Mouse (Mus musculus) stomach, postnatal 0 days (tissue): ENCODE data around the gene Ndufb6. TPM values are rescaled to one million over a fixed set of nuclear protein-coding genes. Genes with fewer than 3 reads are reported as not detected.
"Not testable (repeated sequence)": the region's sequence is repeated elsewhere in the genome, so short reads cannot be mapped to it uniquely, and the experiment has no call there.

Source experiments
- ATAC-seq: fragments of 200-750 bp; cut with Nextera tagmentation; 2 replicates; pipeline ENCODE4 v1.8.0; 2017; ENCODE audit not compliant: low FRiP score, low TSS enrichment
- DNase-seq: peaks from one replicate; pipeline ENCODE4 v3.0.0-alpha.2; 2016; ENCODE audit warnings: low spot score
- H3K27ac ChIP-seq: fragments of 300-500 bp; sonication (generic); replicated peaks from 2 replicates; pipeline ENCODE4 v1.5.1; 2014; ENCODE audit warnings: mild to moderate bottlenecking, control low read depth
- H3K27me3 ChIP-seq: fragments of 300-500 bp; sonication (generic); 2 replicates; pipeline ENCODE4 v1.6.1; 2014; ENCODE audit warnings: low read length; ENCODE audit not compliant: control insufficient read depth, insufficient read depth
- H3K36me3 ChIP-seq: fragments of 300-500 bp; sonication (generic); 2 replicates; pipeline ENCODE4 v1.6.1; 2014; ENCODE audit warnings: low read length, mixed read lengths; ENCODE audit not compliant: control insufficient read depth, insufficient read depth
- H3K4me1 ChIP-seq: fragments of 300-500 bp; sonication (generic); replicated peaks from 2 replicates; pipeline ENCODE4 v1.6.1; 2014; ENCODE audit warnings: antibody characterized with exemption; ENCODE audit not compliant: control insufficient read depth, insufficient read depth
- H3K4me2 ChIP-seq: fragments of 300-500 bp; sonication (generic); replicated peaks from 2 replicates; pipeline ENCODE4 v1.6.1; 2014; ENCODE audit warnings: low read depth, mild to moderate bottlenecking, control low read depth, moderate library complexity
- H3K4me3 ChIP-seq: fragments of 300-500 bp; sonication (generic); 2 replicates; pipeline ENCODE4 v1.5.1; 2014; ENCODE audit warnings: low read depth, low read length, control low read depth
- H3K9ac ChIP-seq: fragments of 300-500 bp; sonication (generic); 2 replicates; pipeline ENCODE4 v1.6.1; 2014; ENCODE audit warnings: mild to moderate bottlenecking, low read length, control low read depth, mixed read lengths
- H3K9me3 ChIP-seq: fragments of 300-500 bp; sonication (generic); 2 replicates; pipeline ENCODE4 v1.6.1; 2016; ENCODE audit warnings: low read length; ENCODE audit not compliant: control insufficient read depth
- CTCF ChIP-seq: IDR thresholded peaks from 2 replicates; pipeline ENCODE4 v1.5.1; 2016; ENCODE audit warnings: antibody characterized with exemption, low read depth, mild to moderate bottlenecking, moderate library complexity
- EP300 ChIP-seq: optimal IDR thresholded peaks from 2 replicates; pipeline ENCODE3; 2016; ENCODE audit warnings: antibody characterized with exemption
- WGBS: fragments of 180-500 bp; shearing (Covaris S2); extraction: QIAGEN DNeasy Blood & Tissue Kit; methylation state at CpG from one replicate; pipeline ENCODE4 v1.1.7; 2014; 5-methylcytosine and 5-hydroxymethylcytosine counted together
- polyA plus RNA-seq: library from polyadenylated mRNA; unstranded; fragments of >200 nt; fragmentation: Nextera tagmentation; extraction: Ambion mirVana; gene quantifications from 2 replicates; pipeline ENCODE4 v1.2.1, GENCODE M21; 2015

The Ndufb6 gene
- polyA plus RNA-seq, 1 experiment from 2014 or later, result 360 TPM

GRCm38 (mm10) chr4:40310796-40311383, 31.7 kb upstream of the Ndufb6 start:
- Histone ChIP-seq H3K4me3 (no peak overlapping the region), H3K9ac (no peak overlapping the region), H3K4me2 (no peak overlapping the region), H3K4me1 (no peaks in the 10 kb centered on the region), H3K9me3 (no peaks in the 10 kb centered on the region), H3K27me3 (no peaks in the 10 kb centered on the region), H3K36me3 (no peaks in the 10 kb centered on the region), H3K27ac (no peak overlapping the region)
- TF ChIP-seq EP300, result no peak
- DNase-seq (no peak), ATAC-seq (no peak)
- 61% methylated on average over 11 of the region's 11 CpGs for WGBS

- no peaks in the 10 kb centered on the region for H3K4me1 ChIP-seq
- no peaks in the 10 kb centered on the region for H3K9me3 ChIP-seq
- no peak overlapping the region for H3K4me2 ChIP-seq
- no peaks in the 10 kb centered on the region for H3K27me3 ChIP-seq
- no peak overlapping the region for H3K9ac ChIP-seq
- H3K4me3 ChIP-seq, result no peak overlapping the region
- ATAC-seq (no peak), DNase-seq (no peak)
- no peak overlapping the region for H3K27ac ChIP-seq
- no peaks in the 10 kb centered on the region for H3K36me3 ChIP-seq
- TF ChIP-seq EP300 (no peak), CTCF (no peak)
Measured at GRCm38 (mm10) chr4:40309682-40310081, 30.5 kb upstream of the Ndufb6 start.

DNA sequence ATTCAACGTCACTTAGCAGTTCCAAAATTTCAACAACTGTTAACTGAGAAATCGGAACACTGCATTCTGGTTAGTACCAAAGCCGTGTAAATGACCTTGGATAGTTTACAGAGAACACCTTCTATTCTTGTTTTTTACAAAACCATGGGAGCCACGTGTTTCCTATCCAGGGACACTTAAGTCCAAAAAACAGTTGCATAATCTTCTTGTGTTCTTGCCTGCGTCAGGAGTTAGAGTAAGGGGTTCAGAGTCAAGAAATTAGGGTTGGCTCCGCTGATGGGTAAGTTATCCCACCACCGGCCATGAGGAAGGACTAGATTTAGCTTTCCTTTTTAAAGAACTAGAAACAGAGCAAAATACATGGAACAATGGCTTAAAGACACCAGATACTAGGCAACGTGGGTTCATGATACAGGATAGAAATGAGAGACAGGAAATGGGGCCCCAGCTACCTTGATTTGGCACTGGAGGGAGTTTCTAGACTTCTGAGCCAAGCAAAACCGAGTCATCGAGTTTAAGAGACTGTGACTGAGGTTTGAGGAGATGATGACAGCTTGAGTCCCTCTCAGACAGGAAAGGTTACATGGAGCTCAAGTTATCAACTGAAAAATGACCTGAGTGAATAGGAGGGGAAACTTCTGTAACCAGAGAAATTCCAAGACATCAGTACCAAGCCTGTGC, 23.4 kb upstream of the Ndufb6 start:
- 77% methylated on average over 10 of the region's 10 CpGs for WGBS
- DNase-seq (no peak), ATAC-seq (no peak)
- no peak overlapping the region for H3K4me2 ChIP-seq
- no peaks in the 10 kb centered on the region for H3K36me3 ChIP-seq
- no peaks in the 10 kb centered on the region for H3K4me1 ChIP-seq
- TF ChIP-seq CTCF (no peak), EP300 (no peak)
- H3K9me3 ChIP-seq, result no peaks in the 10 kb centered on the region
- H3K27me3 ChIP-seq, result no peaks in the 10 kb centered on the region
- H3K27ac ChIP-seq, result no peak overlapping the region
- no peak overlapping the region for H3K4me3 ChIP-seq
- H3K9ac ChIP-seq, result no peak overlapping the region

DNA sequence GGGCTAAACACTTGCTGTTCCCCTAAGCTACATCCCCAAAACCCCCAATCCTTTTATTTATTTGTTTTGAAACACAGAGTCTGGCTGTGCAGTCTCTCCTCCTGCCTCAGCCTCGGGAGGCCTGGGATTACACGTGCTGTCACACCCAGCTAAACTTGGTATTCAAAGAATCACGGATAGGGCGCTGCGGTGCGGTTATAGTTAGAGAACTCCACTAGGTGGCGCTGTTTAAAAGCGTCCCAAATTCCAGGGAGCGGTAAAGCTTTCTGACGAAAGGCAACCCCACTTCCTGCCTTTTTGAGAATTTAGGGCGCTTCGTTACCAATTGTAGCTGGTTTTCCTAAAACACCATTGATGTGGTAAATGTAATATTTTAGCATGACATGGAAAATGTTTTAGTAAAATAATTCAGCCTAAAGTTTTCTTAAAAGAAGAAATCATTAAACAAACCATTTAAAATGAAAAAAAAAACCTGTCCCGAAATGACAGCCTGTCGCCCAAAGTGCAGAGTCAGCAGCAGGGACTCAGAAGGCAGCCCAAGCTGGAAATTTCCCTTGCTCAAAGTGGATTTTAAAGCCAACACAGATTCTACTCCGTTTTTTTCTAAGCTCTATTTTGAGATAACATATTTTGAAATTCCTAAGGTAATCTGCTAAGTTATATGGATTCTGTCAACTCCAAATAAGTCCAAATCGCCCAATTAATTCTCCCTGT, 22.0 kb upstream of the Ndufb6 start:
- peak overlapping the region; percentile 42 for H3K4me2 ChIP-seq
- H3K27me3 ChIP-seq, result no peaks in the 10 kb centered on the region
- ATAC-seq (peak; percentile 71), DNase-seq (peak; percentile 74)
- 9% methylated on average over 16 of the region's 16 CpGs for WGBS
- no peak overlapping the region for H3K9ac ChIP-seq
- peak; percentile 94 for TF ChIP-seq CTCF
- no peak for TF ChIP-seq EP300
- H3K27ac ChIP-seq, result no peak overlapping the region
- no peaks in the 10 kb centered on the region for H3K36me3 ChIP-seq
- no peaks in the 10 kb centered on the region for H3K9me3 ChIP-seq
- H3K4me1 ChIP-seq, result no peaks in the 10 kb centered on the region
- no peak overlapping the region for H3K4me3 ChIP-seq

- Histone ChIP-seq H3K27me3 (no peaks in the 10 kb centered on the region), H3K27ac (no peak overlapping the region), H3K4me3 (no peak overlapping the region), H3K9me3 (no peaks in the 10 kb centered on the region), H3K36me3 (no peaks in the 10 kb centered on the region), H3K9ac (no peak overlapping the region), H3K4me2 (no peak overlapping the region), H3K4me1 (no peaks in the 10 kb centered on the region)
- DNase-seq (no peak), ATAC-seq (no peak)
- TF ChIP-seq EP300 (no peak), CTCF (no peak)
- WGBS, result 57% methylated on average over 5 of the region's 5 CpGs
Measured at GRCm38 (mm10) chr4:40299169-40299568, 19.9 kb upstream of the Ndufb6 start.

- H3K4me3 ChIP-seq, H3K27ac ChIP-seq, ATAC-seq, H3K9ac ChIP-seq, H3K4me2 ChIP-seq, H3K36me3 ChIP-seq, H3K27me3 ChIP-seq, H3K9me3 ChIP-seq, H3K4me1 ChIP-seq, DNase-seq: not testable (repeated sequence)
- WGBS, result 92% methylated on average over 11 of the region's 11 CpGs
Measured at GRCm38 (mm10) chr4:40291511-40291910, 12.3 kb upstream of the Ndufb6 start.
